Mouse (Mus musculus) forebrain, embryonic 12.5 days (tissue): ENCODE data around the gene Zfp740. TPM values are rescaled to one million over a fixed set of nuclear protein-coding genes. Genes with fewer than 3 reads are reported as not detected.
A peak's percentile ranks its signal among the peaks of the same experiment; 100 is the strongest.
"Not testable (repeated sequence)": the region's sequence is repeated elsewhere in the genome, so short reads cannot be mapped to it uniquely, and the experiment has no call there.

Source experiments
- ATAC-seq: fragments of 200-750 bp; cut with Nextera tagmentation; 2 replicates; pipeline ENCODE4 v1.8.0; 2017; ENCODE audit warnings: moderate TSS enrichment; ENCODE audit not compliant: low FRiP score
- H3K27ac ChIP-seq: fragments of 300-500 bp; sonication (generic); 2 replicates; pipeline ENCODE4 v1.5.1; 2016; ENCODE audit warnings: mild to moderate bottlenecking
- H3K27me3 ChIP-seq: fragments of 300-500 bp; sonication (generic); 2 replicates; pipeline ENCODE4 v1.6.1; 2016; ENCODE audit warnings: mild to moderate bottlenecking
- H3K36me3 ChIP-seq: fragments of 300-500 bp; sonication (generic); replicated peaks from 2 replicates; pipeline ENCODE4 v1.6.1; 2016; ENCODE audit warnings: mild to moderate bottlenecking
- H3K4me1 ChIP-seq: fragments of 300-500 bp; sonication (generic); 2 replicates; pipeline ENCODE4 v1.6.1; 2016
- H3K4me2 ChIP-seq: fragments of 300-500 bp; sonication (generic); 2 replicates; pipeline ENCODE4 v1.6.1; 2016; ENCODE audit warnings: mild to moderate bottlenecking, moderate library complexity
- H3K4me3 ChIP-seq: fragments of 300-500 bp; sonication (generic); replicated peaks from 2 replicates; pipeline ENCODE4 v1.5.1; 2016; ENCODE audit warnings: mild to moderate bottlenecking
- H3K9ac ChIP-seq: fragments of 300-500 bp; sonication (generic); 2 replicates; pipeline ENCODE4 v1.6.1; 2016; ENCODE audit warnings: mild to moderate bottlenecking
- H3K9me3 ChIP-seq: fragments of 300-500 bp; sonication (generic); 2 replicates; pipeline ENCODE4 v1.6.1; 2016
- WGBS: fragments of 180-500 bp; shearing (Covaris S2); methylation state at CpG from one replicate; pipeline ENCODE4 v1.1.7; 2016; 5-methylcytosine and 5-hydroxymethylcytosine counted together
- polyA plus RNA-seq: library from polyadenylated mRNA; unstranded; fragments of >200 nt; fragmentation: Nextera tagmentation; extraction: Ambion mirVana; gene quantifications from 2 replicates; pipeline ENCODE4 v1.2.1, GENCODE M21; 2016

Zfp740 gene
- polyA plus RNA-seq, 1 experiment from 2014 or later, result 132 TPM

DNA sequence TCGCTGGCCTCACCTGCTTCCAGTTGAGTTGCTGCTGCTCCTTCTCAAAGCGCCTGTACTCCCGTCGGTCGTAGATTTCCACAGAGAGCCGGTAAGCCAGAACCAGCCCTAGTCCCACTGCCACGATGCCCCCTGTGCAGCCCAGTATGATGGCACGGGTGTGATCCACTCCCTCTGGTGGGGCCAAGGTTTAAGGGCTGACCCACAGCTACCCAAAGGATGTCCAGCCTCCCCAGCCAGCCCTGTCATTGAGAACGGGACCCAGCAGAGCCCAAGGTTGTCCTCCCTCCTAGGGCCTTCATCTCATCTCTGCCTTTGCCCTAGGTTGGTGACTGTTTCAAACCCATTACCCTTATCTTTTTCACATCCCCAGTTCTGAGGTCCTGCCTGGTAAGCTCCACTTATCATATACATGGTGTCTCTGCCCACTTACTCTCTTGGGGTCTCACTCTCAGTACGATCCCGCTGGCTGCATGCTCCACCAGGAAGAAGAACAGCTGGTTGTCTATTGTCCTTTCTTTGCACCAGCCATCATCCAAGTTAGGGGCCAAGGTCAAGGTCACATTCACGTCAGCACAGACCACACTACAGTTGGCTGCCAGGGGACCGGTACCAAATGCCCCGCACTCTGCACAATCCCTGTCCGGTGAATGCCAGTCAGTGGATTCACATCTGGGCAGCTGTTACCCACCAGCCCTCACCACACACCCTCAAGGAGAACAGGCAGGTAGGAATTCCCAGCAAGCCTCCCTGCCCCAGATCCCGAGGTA lies 13.6 kb downstream of the Zfp740 start:
- Histone ChIP-seq H3K4me1 (no peaks in the 10 kb centered on the region), H3K4me2 (no peak overlapping the region), H3K27me3 (no peaks in the 10 kb centered on the region), H3K27ac (no peak overlapping the region), H3K4me3 (no peak overlapping the region), H3K9me3 (no peaks in the 10 kb centered on the region), H3K36me3 (peaks cover 58% of the 10 kb centered on the region), H3K9ac (no peak overlapping the region)
- 0 out of 2 replicates have a peak, but pooled peaks have one; percentile 23 for ATAC-seq
- 86% methylated on average over 16 of the region's 16 CpGs for WGBS

DNA sequence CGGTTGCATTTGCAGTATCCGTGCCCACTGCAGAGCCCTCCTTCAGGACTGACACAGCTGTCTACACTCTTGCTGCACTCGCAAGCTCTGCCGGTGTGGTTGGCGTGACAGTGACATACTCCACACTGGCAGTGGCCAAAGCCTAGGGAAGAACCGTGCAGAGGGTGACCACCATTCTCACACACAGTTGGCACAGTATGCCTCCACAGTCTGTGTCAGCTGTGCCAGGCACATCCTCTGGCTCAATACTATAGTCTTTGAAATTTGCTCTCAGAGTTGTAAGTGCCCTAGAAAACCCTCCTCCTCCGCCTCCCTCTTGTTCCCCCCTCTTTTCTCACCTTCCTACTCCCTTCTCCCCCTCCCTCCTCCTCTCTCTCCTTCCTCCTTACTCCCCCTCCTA lies 14.3 kb downstream of the Zfp740 start:
- Histone ChIP-seq H3K27me3 (peaks cover 5% of the 10 kb centered on the region), H3K4me2 (no peak overlapping the region), H3K4me1 (no peaks in the 10 kb centered on the region), H3K27ac (no peak overlapping the region), H3K9ac (no peak overlapping the region), H3K9me3 (no peaks in the 10 kb centered on the region), H3K4me3 (no peak overlapping the region), H3K36me3 (peaks cover 51% of the 10 kb centered on the region)
- ATAC-seq, result peak; percentile 33; the same call in 1 of the 2 replicates
- WGBS, result 88% methylated on average over 7 of the region's 7 CpGs

DNA sequence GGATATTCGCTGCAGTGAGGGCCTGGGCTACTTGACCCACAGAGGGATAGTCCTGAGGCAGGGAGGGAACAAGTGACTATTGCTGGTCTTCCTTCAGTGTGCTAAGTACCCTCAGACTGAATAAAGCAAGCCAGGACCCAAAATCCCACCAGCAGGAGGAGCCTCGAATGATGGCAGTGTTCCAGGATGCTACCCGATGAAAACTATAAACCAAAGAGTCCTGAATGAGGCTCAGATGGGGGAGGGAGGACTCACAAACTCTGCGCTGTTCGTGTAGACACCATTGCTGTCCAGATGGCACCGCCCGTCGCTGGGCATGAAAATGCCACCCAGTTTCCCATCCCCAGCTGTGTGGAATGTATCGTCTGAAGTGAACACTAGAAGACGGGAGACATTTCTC lies 19.3 kb downstream of the Zfp740 start:
- H3K9me3 ChIP-seq, result no peaks in the 10 kb centered on the region
- peaks cover 34% of the 10 kb centered on the region for H3K27me3 ChIP-seq
- peaks cover 14% of the 10 kb centered on the region for H3K4me1 ChIP-seq
- H3K4me2 ChIP-seq, result no peak overlapping the region
- H3K36me3 ChIP-seq, result peaks cover 4% of the 10 kb centered on the region; the same call in 1 of the 2 replicates
- H3K4me3 ChIP-seq, result no peak overlapping the region
- peak overlapping the region; percentile 21; the same call in 1 of the 2 replicates for H3K9ac ChIP-seq
- no peak for ATAC-seq
- WGBS, result 68% methylated on average over 10 of the region's 10 CpGs
- no peak overlapping the region for H3K27ac ChIP-seq

DNA sequence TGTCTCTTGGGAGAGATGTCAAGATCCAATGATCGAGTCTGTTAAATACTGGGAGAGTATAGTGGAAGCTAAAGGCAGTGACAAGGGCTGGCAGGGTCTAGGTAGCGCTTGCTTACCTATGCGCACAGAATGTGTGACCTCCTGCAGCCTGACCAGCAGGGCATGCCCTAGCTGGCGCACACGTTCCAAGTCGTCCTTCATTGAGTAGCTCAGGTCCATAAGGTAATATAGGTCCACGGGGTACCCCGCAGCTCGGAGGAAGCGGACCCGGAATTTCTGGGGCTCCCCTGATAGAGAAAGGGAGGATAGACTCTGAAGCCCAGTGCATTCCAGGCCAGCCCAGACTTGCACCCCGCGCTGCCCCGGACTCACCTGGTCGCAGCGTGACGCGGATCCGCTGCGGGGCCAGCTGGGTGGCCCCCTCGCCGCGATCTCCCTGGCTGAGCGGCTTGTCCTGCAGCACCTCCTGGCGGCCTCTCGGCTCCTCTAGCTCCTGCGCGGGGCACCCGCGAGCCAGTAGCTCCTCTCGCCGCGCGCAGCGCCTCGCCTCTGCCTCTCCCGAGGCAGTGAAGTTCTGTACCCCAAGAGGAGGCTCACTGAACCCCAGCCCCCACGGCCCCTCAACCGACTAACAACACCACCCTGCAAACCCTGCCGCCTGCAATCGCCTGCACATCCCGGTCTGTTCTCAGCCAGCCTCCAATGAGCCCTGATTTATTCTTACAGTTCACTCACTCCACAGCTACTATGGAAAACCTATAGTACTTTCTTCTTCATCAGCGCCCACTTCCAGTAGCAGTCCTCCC lies 21.3 kb downstream of the Zfp740 start:
- Histone ChIP-seq H3K4me1 (peaks cover 14% of the 10 kb centered on the region), H3K27me3 (peaks cover 34% of the 10 kb centered on the region), H3K27ac (no peak overlapping the region), H3K9ac (peak overlapping the region; percentile 49), H3K36me3 (no peaks in the 10 kb centered on the region), H3K9me3 (no peaks in the 10 kb centered on the region), H3K4me3 (peak overlapping the region; percentile 41), H3K4me2 (peak overlapping the region; percentile 84)
- WGBS, result 2% methylated on average over 39 of the region's 43 CpGs
- ATAC-seq, result peak; percentile 83

DNA sequence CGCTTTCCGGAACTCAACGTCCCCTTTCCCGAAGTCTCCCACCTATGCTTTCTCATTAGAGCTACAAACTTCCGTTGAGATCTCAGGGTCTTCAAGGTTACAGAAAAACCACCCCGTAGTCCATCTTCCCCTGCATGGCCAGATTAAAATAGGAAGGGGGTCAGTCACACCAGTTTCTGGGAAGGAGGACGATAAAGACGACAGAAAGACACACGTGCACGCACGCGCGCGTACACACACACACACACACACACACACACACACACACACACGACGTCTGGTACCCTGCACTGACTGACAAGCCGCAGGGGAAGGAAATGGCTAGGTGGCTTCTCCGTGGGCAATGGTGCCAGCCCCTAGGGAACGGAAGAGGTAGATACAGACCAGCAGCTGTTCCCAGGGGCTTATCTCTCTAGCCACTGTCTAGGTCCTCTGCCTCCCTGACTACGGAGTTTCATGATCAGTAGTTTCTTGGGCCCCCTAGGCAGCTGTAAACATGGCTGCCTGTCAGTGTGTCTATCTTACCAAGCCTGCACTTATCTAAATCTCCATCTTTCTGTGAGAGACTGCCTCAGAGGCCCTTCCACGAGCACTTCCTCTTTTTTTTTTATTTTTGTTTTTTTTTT lies 22.1 kb downstream of the Zfp740 start:
- 22% methylated on average over 21 of the region's 21 CpGs for WGBS
- peaks cover 34% of the 10 kb centered on the region for H3K27me3 ChIP-seq
- H3K4me3 ChIP-seq, result peak overlapping the region; percentile 41
- H3K36me3 ChIP-seq, result no peaks in the 10 kb centered on the region
- peak overlapping the region; percentile 84 for H3K4me2 ChIP-seq
- H3K27ac ChIP-seq, result no peak overlapping the region
- no peak for ATAC-seq
- peak overlapping the region; percentile 49 for H3K9ac ChIP-seq
- H3K4me1 ChIP-seq, result peaks cover 14% of the 10 kb centered on the region
- no peaks in the 10 kb centered on the region for H3K9me3 ChIP-seq

DNA sequence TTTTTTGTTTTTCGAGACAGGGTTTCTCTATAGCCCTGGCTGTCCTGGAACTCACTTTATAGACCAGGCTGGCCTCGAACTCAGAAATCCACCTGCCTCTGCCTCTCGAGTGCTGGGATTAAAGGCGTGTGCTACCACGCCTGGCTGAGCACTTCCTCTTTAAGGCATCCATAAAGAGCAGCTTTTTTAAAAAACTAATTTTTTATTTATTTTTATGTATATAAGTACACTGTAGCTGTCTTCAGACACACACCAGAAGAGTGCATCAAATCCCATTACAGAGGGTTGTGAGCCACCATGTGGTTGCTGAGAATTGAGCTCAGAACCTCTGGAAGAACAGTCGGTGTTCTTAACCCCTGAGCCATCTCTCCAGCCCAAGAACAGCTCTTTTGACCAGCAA lies 22.6 kb downstream of the Zfp740 start:
- H3K9me3 ChIP-seq, H3K4me2 ChIP-seq, H3K9ac ChIP-seq, H3K4me3 ChIP-seq, H3K36me3 ChIP-seq, H3K27ac ChIP-seq, ATAC-seq: not testable (repeated sequence)
- H3K4me1 ChIP-seq, result peaks cover 14% of the 10 kb centered on the region
- peaks cover 34% of the 10 kb centered on the region for H3K27me3 ChIP-seq
- WGBS, result 80% methylated on average over 6 of the region's 6 CpGs

DNA sequence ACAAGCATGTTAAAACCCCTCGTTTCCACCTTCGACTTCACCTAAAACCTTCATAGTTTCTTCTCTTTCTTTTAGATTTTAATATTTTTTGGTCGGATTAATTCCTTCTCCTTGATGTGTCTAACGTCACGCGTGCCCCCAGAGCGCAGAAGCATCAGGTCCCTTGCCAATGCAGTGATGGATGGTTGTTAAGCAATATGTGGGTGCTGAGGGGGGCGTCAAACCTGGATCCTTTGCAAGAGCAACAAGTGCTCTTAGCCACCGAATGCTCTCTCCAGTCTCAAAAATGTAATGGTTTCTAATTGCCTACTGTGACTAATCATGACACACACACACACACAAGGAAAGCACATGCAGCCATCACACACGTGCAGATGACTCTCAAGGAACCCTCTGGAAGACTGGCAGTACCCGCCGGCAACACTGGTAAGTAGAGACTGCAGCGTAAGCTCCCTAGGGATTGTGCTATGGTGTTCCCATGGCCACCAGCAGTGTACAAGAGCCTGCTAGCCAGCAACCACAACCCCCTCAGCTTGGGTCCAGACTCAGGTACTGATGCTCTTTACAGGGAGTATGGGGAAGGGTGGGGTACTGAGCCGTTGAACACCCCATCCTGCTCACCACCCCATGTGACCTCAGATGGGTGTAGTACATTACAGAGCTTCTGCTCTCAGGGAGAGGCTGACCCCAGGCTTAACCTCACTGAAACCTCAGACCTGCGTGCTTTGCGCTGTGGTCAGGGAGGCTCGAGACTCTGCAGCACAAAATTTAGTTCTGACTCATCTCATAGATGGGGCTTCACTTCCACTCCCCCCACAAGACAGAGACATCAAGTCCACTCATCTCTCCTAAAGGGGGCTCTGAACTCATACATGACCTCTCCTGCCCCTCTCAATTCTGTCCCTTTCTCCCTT lies 27.6 kb downstream of the Zfp740 start:
- no peak overlapping the region for H3K4me2 ChIP-seq
- 85% methylated on average over 17 of the region's 17 CpGs for WGBS
- no peak for ATAC-seq

DNA sequence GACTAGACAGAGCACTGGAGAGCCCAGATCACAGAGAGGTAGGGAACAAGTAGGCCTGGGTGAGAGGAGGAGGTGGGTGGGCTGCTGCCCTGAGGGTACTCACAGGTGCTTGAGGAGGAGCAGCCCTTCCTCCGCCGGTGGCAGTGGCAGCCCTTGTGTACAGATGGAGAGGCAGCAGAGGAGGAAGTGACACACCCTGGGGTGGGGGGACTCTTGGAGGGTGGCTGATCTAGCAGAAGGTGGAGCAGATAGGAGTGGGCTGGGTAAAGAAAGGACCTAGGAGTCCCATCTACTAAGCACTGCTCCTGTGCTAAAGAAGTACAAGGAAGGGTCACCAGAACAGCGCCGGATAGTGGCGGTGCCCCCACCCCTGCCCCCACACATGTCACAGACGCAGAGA lies 28.7 kb downstream of the Zfp740 start, which contains the start of gene Itgb7:
Gene Itgb7 (minus strand): TSS at position 197 of the 400 bp plus-strand sequence.
- H3K4me2 ChIP-seq, result no peak within 1 kb of the TSS
- H3K9me3 ChIP-seq, result no peaks in the 10 kb centered on the region
- H3K4me1 ChIP-seq, result peaks cover 16% of the 10 kb centered on the region
- H3K4me3 ChIP-seq, result no peak within 1 kb of the TSS
- H3K27me3 ChIP-seq, result peaks cover 3% of the 10 kb centered on the region; the same call in 1 of the 2 replicates
- 0 out of 2 replicates have a peak within 1 kb of the TSS, but pooled peaks have one; percentile 25 for H3K9ac ChIP-seq
- WGBS, result 53% methylated on average over 6 of the region's 6 CpGs
- ATAC-seq, result no peak
- no peaks in the 10 kb centered on the region for H3K36me3 ChIP-seq
- H3K27ac ChIP-seq, result no peak within 1 kb of the TSS

More for the DNA sequence above, 27.6 kb downstream of the Zfp740 start:
- no peaks in the 10 kb centered on the region for H3K9me3 ChIP-seq
- H3K4me3 ChIP-seq, result no peak overlapping the region
- no peak overlapping the region for H3K9ac ChIP-seq
- peaks cover 3% of the 10 kb centered on the region; the same call in 1 of the 2 replicates for H3K27me3 ChIP-seq
- no peak overlapping the region for H3K27ac ChIP-seq
- H3K4me1 ChIP-seq, result peaks cover 14% of the 10 kb centered on the region
- H3K36me3 ChIP-seq, result no peaks in the 10 kb centered on the region

DNA sequence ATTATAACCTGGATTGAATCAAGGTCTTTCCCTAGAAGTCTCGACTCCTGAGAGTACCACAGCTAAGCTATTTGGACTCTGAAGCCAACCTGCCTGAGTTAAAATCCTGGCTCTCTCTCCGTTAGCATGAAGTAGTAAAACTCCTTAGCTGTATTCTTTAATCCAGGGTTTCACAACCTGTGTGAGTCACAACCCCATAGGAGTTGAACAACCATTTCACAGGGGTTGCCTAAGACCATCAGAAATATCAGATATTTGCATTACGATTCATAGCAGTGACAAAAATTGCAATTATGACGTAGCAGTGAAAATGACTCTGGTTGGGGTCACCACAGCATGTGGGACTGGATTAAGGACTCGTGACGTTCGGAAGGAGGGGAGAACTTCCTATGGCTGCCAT lies 29.7 kb downstream of the Zfp740 start:
- 86% methylated on average over 7 of the region's 7 CpGs for WGBS
- Histone ChIP-seq H3K4me1 (peaks cover 16% of the 10 kb centered on the region), H3K36me3 (no peaks in the 10 kb centered on the region), H3K4me2 (no peak overlapping the region), H3K9me3 (no peaks in the 10 kb centered on the region), H3K27me3 (peaks cover 3% of the 10 kb centered on the region; the same call in 1 of the 2 replicates), H3K9ac (no peak overlapping the region), H3K27ac (no peak overlapping the region), H3K4me3 (no peak overlapping the region)
- no peak for ATAC-seq

DNA sequence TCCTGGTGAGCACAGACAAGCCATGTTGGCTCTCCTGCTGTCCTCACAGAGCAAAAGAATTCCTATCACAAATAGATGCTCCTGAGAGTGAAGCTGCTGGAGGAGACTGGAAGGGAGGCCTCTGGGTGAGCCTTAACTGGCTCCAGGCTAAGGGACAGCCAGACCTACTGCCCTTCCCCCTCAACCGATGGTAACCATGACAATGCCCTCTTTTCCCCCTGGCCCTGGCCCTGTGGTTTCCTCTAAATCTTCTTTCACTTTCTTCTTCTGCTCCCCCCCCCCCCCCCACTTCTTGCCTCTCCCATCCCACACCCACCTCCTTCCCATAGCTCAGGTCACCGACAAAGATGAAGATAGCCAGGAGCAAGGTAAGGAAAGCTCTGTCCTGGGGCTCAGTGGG lies 30.8 kb downstream of the Zfp740 start:
- Histone ChIP-seq H3K4me1 (peaks cover 16% of the 10 kb centered on the region), H3K27me3 (peaks cover 3% of the 10 kb centered on the region; the same call in 1 of the 2 replicates), H3K9me3 (no peaks in the 10 kb centered on the region), H3K9ac (no peak overlapping the region), H3K4me2 (no peak overlapping the region), H3K27ac (no peak overlapping the region), H3K36me3 (no peaks in the 10 kb centered on the region), H3K4me3 (no peak overlapping the region)
- WGBS, result 33% methylated on average over 2 of the region's 2 CpGs
- no peak for ATAC-seq

DNA sequence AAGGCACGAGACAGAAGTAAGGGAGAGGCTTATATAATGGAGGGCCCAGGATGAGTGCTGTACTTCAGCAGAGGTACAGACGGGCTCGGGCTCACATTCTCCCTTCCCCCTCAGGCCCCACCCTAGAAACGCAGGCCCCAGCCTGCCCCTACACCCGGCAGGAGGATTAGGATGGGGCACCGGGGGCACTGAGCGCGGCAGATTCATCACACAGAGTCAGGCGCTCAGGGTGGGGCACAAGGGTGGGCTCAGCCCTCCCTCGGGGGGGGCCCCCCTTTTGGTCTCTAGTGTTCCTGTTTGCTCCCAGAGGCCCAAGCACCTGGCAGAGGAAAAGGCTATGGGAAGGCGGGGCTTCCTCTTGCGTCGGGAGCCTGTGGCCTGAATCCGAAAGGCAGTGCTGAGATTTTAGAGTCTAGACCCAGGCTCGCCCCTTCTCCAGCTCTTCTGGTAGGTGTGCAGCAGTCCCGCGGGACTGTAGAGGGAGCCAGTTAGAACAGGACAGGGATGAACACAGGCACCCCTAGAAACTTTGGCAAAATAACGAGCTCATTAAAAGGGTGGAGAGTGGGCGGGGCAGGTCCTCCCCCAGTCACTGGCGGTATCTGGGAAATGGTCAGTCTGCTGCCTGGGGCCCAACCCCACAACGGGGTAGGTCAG lies 32.5 kb downstream of the Zfp740 start:
- peak; percentile 39; the same call in 1 of the 2 replicates for ATAC-seq
- peak overlapping the region; percentile 40 for H3K4me2 ChIP-seq

More for the DNA sequence above, 32.5 kb downstream of the Zfp740 start:
- 0 out of 2 replicates have a peak overlapping the region, but pooled peaks have one; percentile 36 for H3K9ac ChIP-seq
- no peaks in the 10 kb centered on the region for H3K9me3 ChIP-seq
- H3K27me3 ChIP-seq, result peaks cover 3% of the 10 kb centered on the region; the same call in 1 of the 2 replicates
- 23% methylated on average over 21 of the region's 21 CpGs for WGBS
- H3K36me3 ChIP-seq, result no peaks in the 10 kb centered on the region
- peaks cover 20% of the 10 kb centered on the region for H3K4me1 ChIP-seq
- H3K27ac ChIP-seq, result 0 out of 2 replicates have a peak overlapping the region, but pooled peaks have one; percentile 19
- no peak overlapping the region for H3K4me3 ChIP-seq
